Mouse (Mus musculus): ENCODE measurements around the gene Eva1c. TPM values are rescaled to one million over a fixed set of nuclear protein-coding genes. Genes with fewer than 3 reads are reported as not detected.

Gene Eva1c
- polyA plus RNA-seq, 1 experiment from 2014 or later = 0.82 TPM

- H3K9ac ChIP-seq (replicated peaks; ENCODE audit: low read length) = no peak overlapping the region
- no peak overlapping the region for H3K4me3 ChIP-seq (ENCODE audit: low read length)
- H3K4me1 ChIP-seq (ENCODE audit: insufficient read depth, low read length) = no peaks in the 10 kb centered on the region
- H3K27me3 ChIP-seq (ENCODE audit: insufficient read depth, low read length) = no peaks in the 10 kb centered on the region
- no peak overlapping the region for H3K4me2 ChIP-seq (replicated peaks; ENCODE audit: low read depth, low read length)
- H3K36me3 ChIP-seq (ENCODE audit: insufficient read depth, low read length) = 0 out of 2 replicates have a peak, but pooled peaks cover 3% of the 10 kb centered on the region
- 81% methylated on average over 13 of the region's 13 CpGs for WGBS
- ATAC-seq (ENCODE audit: low FRiP score, low TSS enrichment) = peak; percentile 46
- H3K27ac ChIP-seq (ENCODE audit: low read length) = no peak overlapping the region
- H3K9me3 ChIP-seq (ENCODE audit: low read length) = no peaks in the 10 kb centered on the region
Measured at GRCm38 (mm10) chr16:90924606-90925370, 98.3 kb downstream of the Eva1c start.

GRCm38 (mm10) chr16:90925461-90925860 lies 98.9 kb downstream of the Eva1c start:
- 0 out of 2 replicates have a peak, but pooled peaks cover 3% of the 10 kb centered on the region for H3K36me3 ChIP-seq (ENCODE audit: insufficient read depth, low read length)
- ATAC-seq (ENCODE audit: low FRiP score, low TSS enrichment) = peak; percentile 62
- H3K9me3 ChIP-seq (ENCODE audit: low read length) = no peaks in the 10 kb centered on the region
- no peak overlapping the region for H3K4me2 ChIP-seq (replicated peaks; ENCODE audit: low read depth, low read length)
- no peaks in the 10 kb centered on the region for H3K4me1 ChIP-seq (ENCODE audit: insufficient read depth, low read length)
- H3K27ac ChIP-seq (ENCODE audit: low read length) = no peak overlapping the region
- no peaks in the 10 kb centered on the region for H3K27me3 ChIP-seq (ENCODE audit: insufficient read depth, low read length)
- no peak overlapping the region for H3K9ac ChIP-seq (replicated peaks; ENCODE audit: low read length)
- no peak overlapping the region for H3K4me3 ChIP-seq (ENCODE audit: low read length)
- WGBS = 28% methylated on average over 5 of the region's 5 CpGs

GRCm38 (mm10) chr16:90927446-90927845 lies 100.9 kb downstream of the Eva1c start:
- Histone ChIP-seq H3K4me3 (ENCODE audit: low read length) (no peak overlapping the region), H3K27me3 (ENCODE audit: insufficient read depth, low read length) (no peaks in the 10 kb centered on the region), H3K4me2 (replicated peaks; ENCODE audit: low read depth, low read length) (no peak overlapping the region), H3K36me3 (ENCODE audit: insufficient read depth, low read length) (0 out of 2 replicates have a peak, but pooled peaks cover 3% of the 10 kb centered on the region), H3K9me3 (ENCODE audit: low read length) (no peaks in the 10 kb centered on the region), H3K4me1 (ENCODE audit: insufficient read depth, low read length) (no peaks in the 10 kb centered on the region), H3K9ac (replicated peaks; ENCODE audit: low read length) (no peak overlapping the region), H3K27ac (ENCODE audit: low read length) (no peak overlapping the region)
- ATAC-seq (ENCODE audit: low FRiP score, low TSS enrichment) = no peak
- 85% methylated on average over 4 of the region's 4 CpGs for WGBS

- peak overlapping the region; percentile 89 for H3K4me3 ChIP-seq (ENCODE audit: low read length)
- no peaks in the 10 kb centered on the region for H3K9me3 ChIP-seq (ENCODE audit: low read length)
- ATAC-seq (ENCODE audit: low FRiP score, low TSS enrichment) = no peak
- H3K36me3 ChIP-seq (ENCODE audit: insufficient read depth, low read length) = 0 out of 2 replicates have a peak, but pooled peaks cover 4% of the 10 kb centered on the region
- peak overlapping the region; percentile 82 for H3K4me2 ChIP-seq (replicated peaks; ENCODE audit: low read depth, low read length)
- peaks cover 3% of the 10 kb centered on the region; the same call in 1 of the 2 replicates for H3K4me1 ChIP-seq (ENCODE audit: insufficient read depth, low read length)
- H3K9ac ChIP-seq (replicated peaks; ENCODE audit: low read length) = peak overlapping the region; percentile 88
- WGBS = 30% methylated on average over 13 of the region's 13 CpGs
- no peaks in the 10 kb centered on the region for H3K27me3 ChIP-seq (ENCODE audit: insufficient read depth, low read length)
- H3K27ac ChIP-seq (ENCODE audit: low read length) = peak overlapping the region; percentile 84
Measured at GRCm38 (mm10) chr16:90933534-90934176, 107.1 kb downstream of the Eva1c start.

- 1% methylated on average over 38 of the region's 38 CpGs for WGBS
Measured at GRCm38 (mm10) chr16:90934193-90934686, 107.7 kb downstream of the Eva1c start.

GRCm38 (mm10) chr16:90934687-90935328 lies 108.3 kb downstream of the Eva1c start, which contains the start of gene Cfap298:
Cfap298 (minus strand) TSS chr16:90935114.
- H3K4me2 ChIP-seq (replicated peaks; ENCODE audit: low read depth, low read length) = peak within 1 kb of the TSS; percentile 82
- no peaks in the 10 kb centered on the region for H3K27me3 ChIP-seq (ENCODE audit: insufficient read depth, low read length)
- no peaks in the 10 kb centered on the region for H3K9me3 ChIP-seq (ENCODE audit: low read length)
- H3K36me3 ChIP-seq (ENCODE audit: insufficient read depth, low read length) = 0 out of 2 replicates have a peak, but pooled peaks cover 4% of the 10 kb centered on the region
- peak within 1 kb of the TSS; percentile 89 for H3K4me3 ChIP-seq (ENCODE audit: low read length)
- H3K27ac ChIP-seq (ENCODE audit: low read length) = peak within 1 kb of the TSS; percentile 84
- H3K4me1 ChIP-seq (ENCODE audit: insufficient read depth, low read length) = peaks cover 3% of the 10 kb centered on the region; the same call in 1 of the 2 replicates
- ATAC-seq (ENCODE audit: low FRiP score, low TSS enrichment) = peak; percentile 97
- under 1% methylated on average over 56 of the region's 56 CpGs for WGBS
- peak within 1 kb of the TSS; percentile 88 for H3K9ac ChIP-seq (replicated peaks; ENCODE audit: low read length)

More at GRCm38 (mm10) chr16:90934193-90934686, 107.7 kb downstream of the Eva1c start:
- no peaks in the 10 kb centered on the region for H3K27me3 ChIP-seq (ENCODE audit: insufficient read depth, low read length)
- H3K4me3 ChIP-seq (ENCODE audit: low read length) = peak overlapping the region; percentile 89
- H3K9ac ChIP-seq (replicated peaks; ENCODE audit: low read length) = peak overlapping the region; percentile 88
- H3K4me2 ChIP-seq (replicated peaks; ENCODE audit: low read depth, low read length) = peak overlapping the region; percentile 82
- H3K27ac ChIP-seq (ENCODE audit: low read length) = peak overlapping the region; percentile 84
- no peaks in the 10 kb centered on the region for H3K9me3 ChIP-seq (ENCODE audit: low read length)
- ATAC-seq (ENCODE audit: low FRiP score, low TSS enrichment) = peak; percentile 70
- 0 out of 2 replicates have a peak, but pooled peaks cover 4% of the 10 kb centered on the region for H3K36me3 ChIP-seq (ENCODE audit: insufficient read depth, low read length)
- peaks cover 3% of the 10 kb centered on the region; the same call in 1 of the 2 replicates for H3K4me1 ChIP-seq (ENCODE audit: insufficient read depth, low read length)

GRCm38 (mm10) chr16:90941246-90941645 lies 114.7 kb downstream of the Eva1c start:
- ATAC-seq (ENCODE audit: low FRiP score, low TSS enrichment) = no peak
- no peaks in the 10 kb centered on the region for H3K9me3 ChIP-seq (ENCODE audit: low read length)
- H3K27me3 ChIP-seq (ENCODE audit: insufficient read depth, low read length) = no peaks in the 10 kb centered on the region
- no peak overlapping the region for H3K4me2 ChIP-seq (replicated peaks; ENCODE audit: low read depth, low read length)
- no peak overlapping the region for H3K4me3 ChIP-seq (ENCODE audit: low read length)
- WGBS = 90% methylated on average over 7 of the region's 7 CpGs
- H3K9ac ChIP-seq (replicated peaks; ENCODE audit: low read length) = no peak overlapping the region
- no peaks in the 10 kb centered on the region for H3K4me1 ChIP-seq (ENCODE audit: insufficient read depth, low read length)
- peaks cover 7% of the 10 kb centered on the region; the same call in 1 of the 2 replicates for H3K36me3 ChIP-seq (ENCODE audit: insufficient read depth, low read length)
- H3K27ac ChIP-seq (ENCODE audit: low read length) = no peak overlapping the region

GRCm38 (mm10) chr16:90946977-90947376 lies 120.5 kb downstream of the Eva1c start:
- Histone ChIP-seq H3K4me3 (ENCODE audit: low read length) (no peak overlapping the region), H3K27ac (ENCODE audit: low read length) (no peak overlapping the region), H3K27me3 (ENCODE audit: insufficient read depth, low read length) (no peaks in the 10 kb centered on the region), H3K4me2 (replicated peaks; ENCODE audit: low read depth, low read length) (no peak overlapping the region), H3K9ac (replicated peaks; ENCODE audit: low read length) (no peak overlapping the region), H3K36me3 (ENCODE audit: insufficient read depth, low read length) (peaks cover 3% of the 10 kb centered on the region; the same call in 1 of the 2 replicates), H3K4me1 (ENCODE audit: insufficient read depth, low read length) (no peaks in the 10 kb centered on the region), H3K9me3 (ENCODE audit: low read length) (no peaks in the 10 kb centered on the region)
- no peak for ATAC-seq (ENCODE audit: low FRiP score, low TSS enrichment)
- WGBS = 38% methylated on average over 8 of the region's 8 CpGs

GRCm38 (mm10) chr16:90950354-90950963 lies 123.9 kb downstream of the Eva1c start:
- Histone ChIP-seq H3K4me3 (ENCODE audit: low read length) (no peak overlapping the region), H3K36me3 (ENCODE audit: insufficient read depth, low read length) (peaks cover 7% of the 10 kb centered on the region; the same call in 1 of the 2 replicates), H3K27ac (ENCODE audit: low read length) (no peak overlapping the region), H3K9ac (replicated peaks; ENCODE audit: low read length) (no peak overlapping the region), H3K4me1 (ENCODE audit: insufficient read depth, low read length) (no peaks in the 10 kb centered on the region), H3K27me3 (ENCODE audit: insufficient read depth, low read length) (no peaks in the 10 kb centered on the region), H3K9me3 (ENCODE audit: low read length) (no peaks in the 10 kb centered on the region), H3K4me2 (replicated peaks; ENCODE audit: low read depth, low read length) (no peak overlapping the region)
- 57% methylated on average over 17 of the region's 17 CpGs for WGBS
- no peak for ATAC-seq (ENCODE audit: low FRiP score, low TSS enrichment)

Data from kidney, embryonic 16.5 days (tissue).